24 mouse cellular contexts compared by ENCODE assay signal in the genomic region with DNA sequence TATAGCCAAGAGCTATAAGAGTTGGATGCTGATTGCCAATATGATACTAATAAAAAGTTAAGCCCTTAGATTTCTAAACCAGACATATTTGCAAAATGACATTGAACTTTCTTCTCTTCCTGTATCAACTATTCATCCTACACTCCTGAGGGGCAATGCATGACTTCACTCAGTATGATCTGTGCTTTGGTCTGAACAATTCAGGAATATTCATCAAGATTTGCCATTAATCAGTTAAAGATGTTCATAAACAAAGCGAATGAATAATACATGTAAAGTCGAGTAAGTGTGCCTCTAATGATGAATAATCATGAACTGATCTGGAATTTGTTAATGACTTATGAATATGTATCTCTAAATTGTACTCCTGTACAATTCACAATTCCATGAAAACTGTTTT.
DNase-seq lines count a peak whose midpoint lies in the region; ATAC-seq and TF ChIP-seq lines count a peak whose summit lies in the region.
"Had no signal": no experiment of that assay in that cellular context is flagged by ENCODE, and none has a peak within 500 bp of the region (broad histone marks: within the 10 kb centered on the region; RNA-seq: fewer than 3 reads in every experiment).

No protein-coding gene starts in this region.

- H3K9ac ChIP-seq in forebrain, embryonic 13.5 days: no peak overlapping the region
- H3K9ac ChIP-seq in forebrain, embryonic 11.5 days (ENCODE audit: low read length): no peak overlapping the region
- no peak overlapping the region for H3K9ac ChIP-seq in forebrain, postnatal 0 days
- H3K9ac ChIP-seq in midbrain, embryonic 14.5 days (replicated peaks; ENCODE audit: low read length): no peak overlapping the region
- no peak overlapping the region for H3K9ac ChIP-seq in midbrain, embryonic 16.5 days (ENCODE audit: low read depth, low read length)
- H3K9ac ChIP-seq: embryonic facial prominence, embryonic 12.5 days; hindbrain, embryonic 12.5 days; hindbrain, embryonic 15.5 days had no signal

- no peaks in the 10 kb centered on the region for H3K9me3 ChIP-seq in forebrain, embryonic 13.5 days (replicated peaks)
- H3K9me3 ChIP-seq in forebrain, embryonic 11.5 days (ENCODE audit: control insufficient read depth, low read length): no peaks in the 10 kb centered on the region
- no peaks in the 10 kb centered on the region for H3K9me3 ChIP-seq in forebrain, postnatal 0 days (ENCODE audit: low read length)
- no peaks in the 10 kb centered on the region for H3K9me3 ChIP-seq in forebrain, embryonic 10.5 days
- H3K9me3 ChIP-seq in midbrain, embryonic 14.5 days (ENCODE audit: control insufficient read depth, low read length): no peaks in the 10 kb centered on the region
- no peaks in the 10 kb centered on the region for H3K9me3 ChIP-seq in midbrain, embryonic 10.5 days (replicated peaks)
- no peaks in the 10 kb centered on the region for H3K9me3 ChIP-seq in midbrain, embryonic 16.5 days (replicated peaks; ENCODE audit: control insufficient read depth, low read length, poor library complexity, severe bottlenecking)
- H3K9me3 ChIP-seq: embryonic facial prominence, embryonic 12.5 days; G1E; hindbrain, embryonic 12.5 days; hindbrain, embryonic 15.5 days had no signal

- ATAC-seq in forebrain, embryonic 13.5 days: peak; percentile 59; the same call in 1 of the 2 replicates
- ATAC-seq in forebrain, embryonic 11.5 days (replicated peaks; ENCODE audit: low FRiP score): no peak
- peak; percentile 14; the same call in 1 of the 2 replicates for ATAC-seq in forebrain, postnatal 0 days
- ATAC-seq in midbrain, embryonic 14.5 days (ENCODE audit: low FRiP score, low TSS enrichment): peak; percentile 46; the same call in 1 of the 2 replicates
- ATAC-seq in midbrain, embryonic 16.5 days: peak; percentile 42; the same call in 1 of the 2 replicates
- ATAC-seq: intestine, postnatal 0 days had no signal

- H3K27ac ChIP-seq in forebrain, embryonic 13.5 days: no peak overlapping the region
- H3K27ac ChIP-seq in forebrain, embryonic 11.5 days (ENCODE audit: low read depth, low read length): no peak overlapping the region
- no peak overlapping the region for H3K27ac ChIP-seq in forebrain, postnatal 0 days (ENCODE audit: low read depth, low read length)
- H3K27ac ChIP-seq in forebrain, embryonic 10.5 days: no peak overlapping the region
- no peak overlapping the region for H3K27ac ChIP-seq in midbrain, embryonic 14.5 days (replicated peaks; ENCODE audit: low read depth, low read length)
- no peak overlapping the region for H3K27ac ChIP-seq in midbrain, embryonic 10.5 days (replicated peaks)
- no peak overlapping the region for H3K27ac ChIP-seq in midbrain, embryonic 16.5 days (ENCODE audit: low read length)
- H3K27ac ChIP-seq: embryonic facial prominence, embryonic 12.5 days; gastrocnemius, adult 2 months; hindbrain, embryonic 12.5 days; hindbrain, embryonic 15.5 days had no signal

- WGBS in forebrain, embryonic 13.5 days: 69% methylated on average over 2 of the region's 2 CpGs
- WGBS in forebrain, embryonic 11.5 days: 85% methylated on average over 2 of the region's 2 CpGs
- 49% methylated on average over 2 of the region's 2 CpGs for whole genome bisulfite sequencing in forebrain, postnatal 0 days
- 85% methylated on average over 2 of the region's 2 CpGs for WGBS in forebrain, embryonic 10.5 days
- WGBS in midbrain, embryonic 14.5 days: 71% methylated on average over 2 of the region's 2 CpGs
- 86% methylated on average over 2 of the region's 2 CpGs for WGBS in midbrain, embryonic 10.5 days
- WGBS in midbrain, embryonic 16.5 days: 62% methylated on average over 2 of the region's 2 CpGs

- H3K27me3 ChIP-seq in forebrain, embryonic 13.5 days: no peaks in the 10 kb centered on the region
- H3K27me3 ChIP-seq in forebrain, embryonic 11.5 days (ENCODE audit: control insufficient read depth, insufficient read depth, low read length): no peaks in the 10 kb centered on the region
- H3K27me3 ChIP-seq in forebrain, postnatal 0 days (ENCODE audit: insufficient read depth, low read length): no peaks in the 10 kb centered on the region
- no peaks in the 10 kb centered on the region for H3K27me3 ChIP-seq in forebrain, embryonic 10.5 days (ENCODE audit: poor library complexity, severe bottlenecking)
- H3K27me3 ChIP-seq in midbrain, embryonic 14.5 days (ENCODE audit: control insufficient read depth, insufficient read depth, low read length): no peaks in the 10 kb centered on the region
- H3K27me3 ChIP-seq in midbrain, embryonic 10.5 days (ENCODE audit: low read depth, poor library complexity, severe bottlenecking): no peaks in the 10 kb centered on the region
- H3K27me3 ChIP-seq in midbrain, embryonic 16.5 days (ENCODE audit: control insufficient read depth, insufficient read depth, low read depth, low read length): no peaks in the 10 kb centered on the region
- H3K27me3 ChIP-seq: CH12.LX; embryonic facial prominence, embryonic 12.5 days; hindbrain, embryonic 12.5 days; hindbrain, embryonic 15.5 days had no signal

- no peak overlapping the region for H3K4me3 ChIP-seq in forebrain, embryonic 13.5 days
- no peak overlapping the region for H3K4me3 ChIP-seq in forebrain, embryonic 11.5 days (ENCODE audit: low read depth, low read length)
- no peak overlapping the region for H3K4me3 ChIP-seq in forebrain, postnatal 0 days (ENCODE audit: low read depth, low read length)
- H3K4me3 ChIP-seq in forebrain, embryonic 10.5 days: no peak overlapping the region
- H3K4me3 ChIP-seq in midbrain, embryonic 14.5 days (replicated peaks; ENCODE audit: low read depth, low read length): no peak overlapping the region
- no peak overlapping the region for H3K4me3 ChIP-seq in midbrain, embryonic 10.5 days
- no peak overlapping the region for H3K4me3 ChIP-seq in midbrain, embryonic 16.5 days (ENCODE audit: low read depth, low read length)
- H3K4me3 ChIP-seq: embryonic facial prominence, embryonic 12.5 days; erythroblast, embryonic 14.5 days; gastrocnemius, adult 2 months; hindbrain, embryonic 12.5 days; hindbrain, embryonic 15.5 days had no signal

- H3K4me1 ChIP-seq in forebrain, embryonic 13.5 days: no peaks in the 10 kb centered on the region
- H3K4me1 ChIP-seq in forebrain, embryonic 11.5 days (replicated peaks; ENCODE audit: control insufficient read depth, insufficient read depth, low read length): no peaks in the 10 kb centered on the region
- H3K4me1 ChIP-seq in forebrain, postnatal 0 days (ENCODE audit: insufficient read depth): no peaks in the 10 kb centered on the region
- H3K4me1 ChIP-seq in forebrain, embryonic 10.5 days: no peaks in the 10 kb centered on the region
- no peaks in the 10 kb centered on the region for H3K4me1 ChIP-seq in midbrain, embryonic 14.5 days (ENCODE audit: control insufficient read depth, insufficient read depth, low read length)
- no peaks in the 10 kb centered on the region for H3K4me1 ChIP-seq in midbrain, embryonic 10.5 days
- no peaks in the 10 kb centered on the region for H3K4me1 ChIP-seq in midbrain, embryonic 16.5 days (ENCODE audit: control insufficient read depth, insufficient read depth, low read length)
- H3K4me1 ChIP-seq: embryonic facial prominence, embryonic 12.5 days; hindbrain, embryonic 12.5 days; hindbrain, embryonic 15.5 days had no signal

- no peaks in the 10 kb centered on the region for H3K36me3 ChIP-seq in forebrain, embryonic 13.5 days (ENCODE audit: poor library complexity, severe bottlenecking)
- H3K36me3 ChIP-seq in forebrain, embryonic 11.5 days (ENCODE audit: control insufficient read depth, insufficient read depth, low read length): no peaks in the 10 kb centered on the region
- no peaks in the 10 kb centered on the region for H3K36me3 ChIP-seq in forebrain, postnatal 0 days (ENCODE audit: insufficient read depth)
- H3K36me3 ChIP-seq in forebrain, embryonic 10.5 days (replicated peaks): no peaks in the 10 kb centered on the region
- H3K36me3 ChIP-seq in midbrain, embryonic 14.5 days (ENCODE audit: control insufficient read depth, insufficient read depth, low read length): no peaks in the 10 kb centered on the region
- H3K36me3 ChIP-seq in midbrain, embryonic 10.5 days: no peaks in the 10 kb centered on the region
- H3K36me3 ChIP-seq in midbrain, embryonic 16.5 days (ENCODE audit: control insufficient read depth, insufficient read depth, low read length): no peaks in the 10 kb centered on the region
- H3K36me3 ChIP-seq: embryonic facial prominence, embryonic 12.5 days; G1E; hindbrain, embryonic 12.5 days; hindbrain, embryonic 15.5 days had no signal

- no peak for TF ChIP-seq CTCF in forebrain, postnatal 0 days (IDR thresholded peaks at IDR 0.05; ENCODE audit: low read depth)

- no peak overlapping the region for H3K4me2 ChIP-seq in forebrain, embryonic 13.5 days
- H3K4me2 ChIP-seq in forebrain, embryonic 11.5 days (ENCODE audit: low read depth, low read length, severe bottlenecking): no peak overlapping the region
- H3K4me2 ChIP-seq in forebrain, postnatal 0 days (ENCODE audit: low read depth): no peak overlapping the region
- no peak overlapping the region for H3K4me2 ChIP-seq in midbrain, embryonic 14.5 days (ENCODE audit: low read length)
- no peak overlapping the region for H3K4me2 ChIP-seq in midbrain, embryonic 16.5 days (ENCODE audit: low read length)
- H3K4me2 ChIP-seq: embryonic facial prominence, embryonic 12.5 days; heart, embryonic 11.5 days; hindbrain, embryonic 12.5 days; hindbrain, embryonic 15.5 days had no signal

- no peak for DNase-seq in forebrain, embryonic 11.5 days (ENCODE audit: low spot score)
- DNase-seq in forebrain, postnatal 0 days: no peak
- no peak for DNase-seq in forebrain, embryonic 10.5 days (ENCODE audit: extremely low spot score, low spot score)
- DNase-seq in midbrain, embryonic 14.5 days: peak; percentile 33
- no peak for DNase-seq in midbrain, embryonic 10.5 days (ENCODE audit: low spot score)
- DNase-seq: adrenal gland, adult 8-10 months; adrenal gland, postnatal 25 days; B cell, adult 2 months; cerebellum, adult 18-20 months; cerebellum, adult 9-10 months; cerebellum, postnatal 14 days; gastrocnemius, adult 2 months; gastrocnemius, postnatal 14 days; heart, adult 11 months had no signal
